Mouse (Mus musculus) embryonic fibroblast, embryonic 13.5 days (primary cell): ENCODE measurements around the gene Kmt2a.

Experiments used
- CTCF ChIP-seq: IDR thresholded peaks from 2 replicates; pipeline ENCODE4 v1.5.1; 2011; ENCODE audit warnings: mild to moderate bottlenecking, control low read depth, low read length, moderate library complexity, borderline replicate concordance; ENCODE audit not compliant: insufficient read depth
- POLR2A ChIP-seq: IDR thresholded peaks from 2 replicates; pipeline ENCODE4 v1.6.1; 2011; ENCODE audit warnings: low read depth, mild to moderate bottlenecking, control low read depth, low read length, moderate library complexity

- no peak for TF ChIP-seq CTCF
- TF ChIP-seq POLR2A, result no peak
Measured at GRCm38 (mm10) chr9:44911365-44911764, 30.3 kb upstream of the Kmt2a start.
